Mouse (Mus musculus): ENCODE results near the gene Mrpl18.
A peak's percentile ranks its signal among the peaks of the same experiment; 100 is the strongest.
"Not testable (repeated sequence)": the region's sequence is repeated elsewhere in the genome, so short reads cannot be mapped to it uniquely, and the experiment has no call there.

The Mrpl18 gene

DNA sequence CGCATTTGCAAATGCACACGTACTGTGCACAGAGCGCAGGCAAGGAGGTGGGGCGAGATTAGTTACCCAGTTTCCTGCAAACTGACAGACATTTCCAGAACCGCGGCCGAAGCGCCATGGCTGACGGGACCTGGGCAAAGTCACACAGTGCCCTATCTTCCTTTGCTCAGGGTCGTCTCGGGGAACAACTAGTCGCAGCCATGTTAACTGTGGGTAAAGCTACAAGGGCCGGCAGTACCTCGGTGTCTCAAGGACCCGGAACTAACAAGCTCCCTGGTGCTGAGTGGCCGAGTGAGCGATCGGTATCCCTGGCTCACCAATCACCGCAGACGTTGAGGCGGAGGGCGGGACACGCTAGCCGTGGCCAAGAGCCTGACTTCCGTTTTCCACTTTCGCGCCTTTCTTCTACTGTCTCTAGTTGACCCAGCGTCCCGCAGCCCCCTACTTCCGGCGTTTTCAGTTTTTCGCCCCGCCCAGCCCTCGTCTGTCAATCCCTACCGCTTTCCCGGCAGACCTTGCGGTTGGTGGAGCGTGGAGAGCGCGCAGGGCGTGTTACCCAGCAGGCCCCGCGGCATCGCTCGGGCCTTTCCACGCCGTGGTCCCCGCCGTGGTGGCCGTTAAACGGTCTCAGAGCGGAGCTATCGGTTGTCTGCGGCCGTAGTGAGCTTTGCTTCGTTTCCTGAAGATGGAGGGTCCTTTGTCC is at the start of gene Mrpl18:
Gene Mrpl18 (minus strand): TSS at position 465 of the 703 bp plus-strand sequence.
- DNase-seq (ENCODE audit: low read depth, low spot score): peak; percentile 98

DNA sequence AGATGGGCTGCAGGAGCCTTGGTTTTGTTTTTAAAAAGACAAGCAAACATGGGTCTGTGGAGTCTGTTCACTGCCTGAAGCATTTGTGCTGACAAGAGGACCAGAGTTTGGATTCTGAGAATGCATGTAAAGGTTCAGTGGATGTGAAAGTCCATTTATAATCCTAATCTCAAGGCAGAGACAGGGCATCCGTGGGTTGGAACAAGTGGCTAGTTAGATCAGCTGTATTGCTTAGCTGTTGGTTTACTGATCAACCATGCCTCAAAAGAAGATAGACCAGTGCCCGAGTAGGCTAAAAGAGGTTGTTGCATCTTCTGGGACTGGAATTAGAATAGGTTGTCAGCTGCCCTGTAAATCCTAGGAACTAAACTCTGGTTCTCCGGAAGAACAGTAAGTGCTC is 47.3 kb upstream of the Mrpl18 start:
- no peak for DNase-seq (ENCODE audit: low read depth, low spot score)

DNA sequence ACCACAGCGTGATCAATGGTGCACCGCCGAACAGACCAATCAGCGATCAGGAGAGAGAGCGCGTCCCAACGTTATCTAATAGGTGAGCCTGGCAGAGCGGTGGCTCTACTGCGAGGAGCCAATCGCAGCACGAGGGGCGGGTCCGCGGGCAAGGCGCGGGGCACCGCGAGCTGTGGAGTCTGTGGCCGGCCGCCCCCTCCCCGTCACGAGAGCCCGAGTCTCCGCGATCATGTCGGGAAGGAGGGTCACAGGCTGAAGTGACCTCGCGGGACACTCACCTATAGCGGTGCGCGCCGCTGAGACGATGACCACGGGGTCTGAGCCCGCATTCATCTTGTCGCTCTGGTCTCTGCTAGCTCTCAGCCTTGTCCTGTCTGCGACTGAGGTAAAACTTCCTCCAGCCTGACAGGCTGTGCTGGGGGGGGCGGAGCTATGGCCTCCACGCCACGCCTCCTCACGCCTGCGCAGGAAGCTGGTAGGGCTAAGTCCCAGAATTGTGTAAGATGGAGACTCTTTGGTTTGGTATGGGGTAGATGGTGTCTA is 44.3 kb upstream of the Mrpl18 start, which contains the start of gene Acat2:
Gene Acat2 (minus strand): TSS at position 417 of the 543 bp plus-strand sequence.
- DNase-seq (ENCODE audit: low read depth, low spot score): peak; percentile 88

DNA sequence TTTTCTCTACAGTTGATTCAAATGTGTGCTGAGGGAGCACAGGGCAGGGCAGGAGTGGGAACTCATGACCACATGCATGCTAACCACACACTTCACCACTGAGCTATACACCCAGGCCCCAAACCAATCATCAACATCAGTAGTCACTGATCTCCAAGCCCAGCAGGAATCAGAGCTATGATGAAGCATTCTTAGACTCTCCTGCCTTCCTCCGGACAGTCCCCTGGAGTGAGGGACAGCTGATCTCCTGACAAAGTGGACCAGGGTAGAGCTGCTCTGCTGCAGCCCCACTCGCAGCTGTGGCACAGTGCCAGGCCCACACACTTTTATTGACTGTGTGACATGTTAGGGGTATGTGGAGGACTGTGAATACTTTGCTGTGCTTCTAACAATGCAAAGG is 43.2 kb upstream of the Mrpl18 start:
- DNase-seq (ENCODE audit: low read depth, low spot score): not testable (repeated sequence)

DNA sequence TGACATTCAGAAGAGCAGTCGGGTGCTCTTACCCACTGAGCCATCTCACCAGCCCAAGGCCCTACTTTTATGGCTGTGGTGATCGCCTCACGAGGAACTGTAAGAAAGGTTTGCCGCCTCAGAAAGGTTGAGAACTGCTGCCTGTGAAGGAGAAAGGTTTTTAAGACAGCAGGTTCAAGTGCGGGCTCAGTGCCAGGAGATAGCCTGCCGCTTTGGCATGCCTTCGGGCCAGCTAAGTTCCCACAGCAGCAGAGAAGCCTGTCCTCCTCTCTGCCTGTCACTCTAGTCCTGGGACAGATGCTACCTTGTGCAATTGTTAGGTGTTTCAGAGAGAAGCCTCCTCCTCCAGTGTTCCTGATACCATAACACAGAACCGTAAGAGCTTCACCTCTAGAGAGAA is 40.5 kb upstream of the Mrpl18 start:
- DNase-seq (ENCODE audit: low read depth, low spot score): no peak

DNA sequence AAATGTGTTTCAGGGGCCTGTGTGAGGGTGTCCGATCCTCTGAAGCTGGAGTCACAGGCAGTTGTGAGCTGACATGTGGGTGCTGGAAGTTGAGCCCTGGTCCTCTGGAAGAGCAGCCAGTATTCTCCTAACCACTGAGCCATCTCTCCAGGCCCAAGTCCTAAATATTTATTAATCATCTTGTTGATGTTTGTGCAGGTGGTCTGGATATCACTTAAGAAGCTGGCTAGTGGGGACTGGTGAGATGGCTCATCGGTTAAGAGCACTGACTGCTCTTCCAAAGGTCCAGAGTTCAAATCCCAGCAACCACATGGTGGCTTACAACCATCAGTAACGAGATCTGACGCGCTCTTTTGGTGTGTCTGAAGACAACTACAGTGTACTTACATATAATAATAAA is 33.5 kb upstream of the Mrpl18 start:
- DNase-seq (ENCODE audit: low read depth, low spot score): no peak

DNA sequence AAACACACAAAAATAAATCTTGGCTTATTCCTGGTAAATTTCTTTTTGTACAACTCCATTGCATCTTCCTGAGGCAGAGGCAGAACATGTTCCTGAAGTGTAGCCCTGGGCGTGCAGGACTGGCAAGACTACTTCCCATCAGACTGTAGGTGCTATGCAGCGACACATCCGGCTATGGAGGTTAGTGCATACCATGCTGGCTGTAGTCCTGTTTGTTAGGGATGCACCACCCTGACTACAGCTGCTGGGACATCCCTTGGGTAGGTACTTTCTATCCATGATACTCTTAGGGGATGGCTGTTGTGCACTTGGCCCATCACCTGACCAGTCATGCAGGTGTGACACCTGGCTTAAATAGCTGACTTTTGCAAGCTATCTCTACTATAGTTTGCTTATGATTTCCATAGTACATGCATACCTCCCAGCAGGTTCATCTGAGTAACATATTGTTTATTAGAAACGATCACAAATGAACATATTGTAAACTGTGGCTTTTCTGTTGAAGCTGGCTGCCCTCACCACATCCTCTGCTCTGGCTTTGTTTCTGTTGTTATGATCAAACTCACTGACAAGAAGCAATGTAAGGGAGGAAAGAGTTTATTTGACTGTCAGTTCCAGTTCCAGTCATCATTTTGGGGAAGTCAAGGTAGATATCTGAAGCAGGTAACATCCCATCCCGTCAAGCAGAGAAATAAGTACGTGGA is 26.5 kb upstream of the Mrpl18 start:
- DNase-seq (ENCODE audit: low read depth, low spot score): no peak

DNA sequence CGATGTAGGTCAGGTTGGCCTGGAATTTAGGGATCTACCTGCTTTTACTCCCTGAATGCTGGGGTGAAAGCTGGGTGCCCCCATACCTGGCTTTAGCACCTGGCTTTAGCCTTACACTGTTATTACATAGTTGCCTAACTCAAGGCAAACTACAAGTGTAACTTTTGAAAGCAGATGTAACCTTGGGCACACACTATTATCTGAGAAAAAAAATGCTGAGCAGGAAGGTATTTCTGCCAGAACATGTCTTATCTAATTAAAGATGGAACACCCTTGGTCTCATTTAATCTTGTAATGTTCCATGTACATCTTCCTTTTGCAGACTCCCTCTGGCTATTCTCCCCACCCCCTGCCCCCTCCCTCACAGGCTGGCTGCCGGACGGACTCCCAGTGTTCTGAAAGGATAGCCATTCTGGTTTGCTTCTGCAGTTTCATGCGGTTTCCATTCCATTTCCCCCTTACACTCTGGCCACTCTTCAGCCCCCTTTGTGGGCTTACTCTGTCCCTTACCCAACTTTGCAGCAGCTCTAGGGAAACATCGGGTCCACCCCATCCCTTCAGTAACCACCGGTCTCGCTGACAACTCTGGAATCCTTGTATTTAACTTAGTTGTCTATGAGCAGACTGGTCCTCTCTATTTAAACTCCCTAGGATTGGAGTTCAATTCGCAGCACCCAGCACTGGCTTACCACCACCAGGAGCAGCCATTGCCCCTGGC is 25.6 kb upstream of the Mrpl18 start:
- no peak for DNase-seq (ENCODE audit: low read depth, low spot score)

DNA sequence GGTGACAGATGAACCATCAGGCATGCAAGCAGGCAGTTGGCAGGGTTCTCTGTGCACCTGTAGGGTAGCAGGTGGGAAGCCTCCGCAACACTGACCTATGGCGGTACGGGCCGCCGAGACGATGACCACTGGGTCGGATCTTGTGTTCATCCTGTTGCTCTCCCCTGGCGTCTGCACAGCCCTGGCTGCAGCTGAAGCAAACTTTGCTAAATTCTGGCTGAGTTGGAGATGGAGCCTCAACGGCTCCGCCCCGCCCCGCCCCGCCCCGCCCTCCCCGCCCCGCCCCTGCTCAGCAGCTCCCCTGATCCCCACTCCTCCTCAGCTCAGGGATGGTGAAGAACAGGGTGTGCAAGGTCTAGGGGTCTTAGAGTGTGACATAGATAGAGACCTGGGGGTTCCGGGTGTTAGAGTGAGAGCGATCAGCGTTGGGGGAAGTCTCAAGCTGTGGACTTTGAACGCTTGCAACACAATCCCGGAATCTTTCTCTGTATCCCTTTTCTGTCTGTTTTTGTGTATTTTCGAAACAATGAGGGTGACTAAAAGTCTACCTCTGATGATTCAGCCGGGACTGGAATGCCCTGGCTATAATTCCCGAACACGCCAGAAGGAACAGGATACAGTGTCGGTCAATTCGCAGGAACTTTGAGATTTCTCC is 24.1 kb upstream of the Mrpl18 start, which contains the start of gene Acat3:
Gene Acat3 (minus strand): TSS at position 450 of the 655 bp plus-strand sequence.
- no peak for DNase-seq (ENCODE audit: low read depth, low spot score)

DNA sequence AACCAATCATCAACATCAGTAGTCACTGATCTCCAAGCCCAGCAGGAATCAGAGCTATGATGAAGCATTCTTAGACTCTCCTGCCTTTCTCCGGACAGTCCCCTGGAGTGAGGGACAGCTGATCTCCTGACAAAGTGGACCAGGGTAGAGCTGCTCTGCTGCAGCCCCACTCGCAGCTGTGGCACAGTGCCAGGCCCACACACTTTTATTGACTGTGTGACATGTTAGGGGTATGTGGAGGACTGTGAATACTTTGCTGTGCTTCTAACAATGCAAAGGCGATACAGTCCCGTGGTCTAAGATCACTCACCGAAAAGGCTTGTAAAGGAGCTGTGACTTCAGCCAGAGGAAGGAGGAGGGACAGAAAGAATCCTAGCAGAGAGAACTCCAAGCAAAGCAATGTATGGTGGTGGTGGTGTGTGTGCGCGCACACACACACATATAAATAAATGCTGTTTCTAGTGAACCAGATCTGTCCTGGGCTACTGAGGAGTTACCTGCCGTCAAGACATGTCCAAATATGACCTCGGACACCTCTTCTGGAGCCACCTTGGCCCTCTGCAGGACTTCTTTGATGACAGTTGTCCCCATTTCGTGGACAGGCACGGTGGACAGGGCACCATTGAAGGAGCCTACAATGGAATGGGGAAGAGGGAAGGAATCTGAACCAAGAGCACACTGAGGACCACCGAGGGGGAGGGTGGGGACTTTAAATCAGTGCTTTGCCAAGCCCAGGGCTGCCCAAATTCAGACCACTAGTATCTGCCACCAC is 23.4 kb upstream of the Mrpl18 start:
- not testable (repeated sequence) for DNase-seq (ENCODE audit: low read depth, low spot score)

DNA sequence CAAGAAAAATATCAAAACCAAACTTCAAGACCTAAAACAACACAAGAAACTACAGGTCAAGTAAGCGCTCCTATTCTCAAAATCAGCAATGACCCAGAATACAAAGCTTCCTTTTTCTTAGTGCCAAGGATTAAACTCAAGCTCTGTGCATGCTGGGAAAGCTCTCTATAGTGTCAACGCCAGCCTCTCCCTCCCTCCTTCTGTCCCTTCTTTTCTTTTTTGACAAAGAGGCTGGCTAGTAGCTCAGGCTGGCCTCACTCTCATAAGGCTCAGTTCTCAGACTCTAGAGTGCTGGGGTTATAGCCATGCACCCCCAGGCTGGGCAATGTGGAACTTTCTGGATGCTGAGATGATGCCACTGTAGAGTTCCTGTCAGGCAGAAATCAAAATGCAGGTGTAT is 21.9 kb upstream of the Mrpl18 start:
- DNase-seq (ENCODE audit: low read depth, low spot score): no peak

DNA sequence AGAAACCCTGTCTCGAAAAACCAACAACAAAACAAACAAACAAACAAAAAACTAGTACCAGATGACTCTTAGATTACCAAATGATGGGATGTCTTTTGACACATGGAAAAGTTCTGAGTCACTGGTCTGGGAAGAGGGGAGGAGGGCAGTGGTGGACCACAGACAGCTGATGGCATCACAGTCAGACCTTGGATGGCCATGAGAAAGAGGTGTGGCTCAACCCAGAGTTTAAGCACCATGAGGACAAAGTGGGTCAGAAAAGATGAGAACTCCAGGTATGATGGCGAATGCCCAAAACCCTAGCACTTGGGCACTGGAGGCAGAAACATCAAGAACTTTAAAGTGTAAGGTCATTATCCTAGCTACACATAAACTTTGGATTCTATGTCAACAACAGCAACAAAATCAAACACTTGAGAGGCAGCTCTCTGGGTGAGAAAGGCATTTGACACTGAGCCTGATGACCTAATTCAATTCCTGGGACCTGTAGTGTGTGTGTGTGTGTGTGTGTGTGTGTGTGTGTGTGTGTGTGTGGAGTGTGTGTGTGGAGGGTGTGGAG is 21.3 kb upstream of the Mrpl18 start:
- DNase-seq (ENCODE audit: low read depth, low spot score): no peak

DNA sequence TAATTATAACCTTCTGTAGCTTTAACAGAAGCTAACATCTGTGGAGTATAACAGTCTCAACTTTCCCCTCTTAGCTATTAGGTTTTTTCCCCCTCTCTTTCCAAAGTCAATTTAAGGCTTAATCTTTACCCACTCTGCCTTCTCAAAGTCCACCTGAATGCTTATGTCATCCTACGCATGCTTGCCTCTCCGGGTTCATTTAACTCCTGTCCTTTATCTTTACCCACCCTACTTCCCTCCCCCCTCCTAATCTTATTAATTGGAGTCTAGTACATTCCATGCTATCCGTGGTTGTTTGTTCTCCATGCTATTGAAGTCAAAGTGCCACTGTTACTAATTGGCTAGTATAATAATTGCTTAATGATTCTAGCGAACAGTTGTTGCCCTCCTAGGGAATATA is 19.6 kb upstream of the Mrpl18 start:
- DNase-seq (ENCODE audit: low read depth, low spot score): no peak

DNA sequence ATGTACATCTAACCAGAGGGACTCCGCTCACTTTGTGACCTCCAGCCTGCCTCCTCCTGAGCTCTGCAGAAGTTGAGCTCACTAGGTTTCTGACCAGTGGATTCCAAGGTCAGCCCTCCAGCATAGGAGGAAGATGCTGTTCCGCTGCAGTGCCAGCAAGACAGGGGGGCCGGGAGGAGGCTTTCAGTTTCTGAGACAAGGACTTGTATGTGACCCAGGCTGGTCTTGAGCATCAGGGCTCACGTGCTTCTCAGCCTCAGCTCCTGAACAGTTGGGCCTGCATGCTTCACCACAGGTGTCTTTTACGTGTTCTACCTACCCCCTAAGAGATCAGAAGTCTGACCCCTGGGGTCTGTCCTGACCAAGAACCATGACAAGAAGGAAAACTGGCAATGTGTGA is 15.4 kb upstream of the Mrpl18 start:
- not testable (repeated sequence) for DNase-seq (ENCODE audit: low read depth, low spot score)

DNA sequence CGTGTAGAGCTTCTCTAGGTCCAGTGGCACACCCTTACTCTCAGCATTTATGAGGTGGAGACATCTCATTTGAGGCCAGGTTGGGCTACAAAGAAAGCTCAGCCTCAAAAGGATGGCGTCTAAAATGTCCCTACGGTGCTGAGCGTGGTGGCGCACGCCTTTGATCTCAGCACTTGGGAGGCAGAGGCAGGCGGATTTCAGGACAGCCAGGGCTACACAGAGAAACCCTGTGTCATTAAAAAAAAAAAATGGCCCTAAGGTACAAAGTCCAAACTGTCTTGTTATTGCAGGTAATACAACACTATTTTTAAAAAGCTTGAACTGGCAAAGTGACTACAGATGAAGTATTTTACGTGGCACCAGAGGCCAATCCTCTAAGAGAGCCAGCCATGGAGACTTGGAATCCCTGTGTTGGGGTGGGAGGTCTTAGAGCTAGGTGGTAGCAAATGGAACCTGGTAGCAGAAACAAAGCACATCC is 9.6 kb upstream of the Mrpl18 start:
- DNase-seq (ENCODE audit: low read depth, low spot score): no peak

DNA sequence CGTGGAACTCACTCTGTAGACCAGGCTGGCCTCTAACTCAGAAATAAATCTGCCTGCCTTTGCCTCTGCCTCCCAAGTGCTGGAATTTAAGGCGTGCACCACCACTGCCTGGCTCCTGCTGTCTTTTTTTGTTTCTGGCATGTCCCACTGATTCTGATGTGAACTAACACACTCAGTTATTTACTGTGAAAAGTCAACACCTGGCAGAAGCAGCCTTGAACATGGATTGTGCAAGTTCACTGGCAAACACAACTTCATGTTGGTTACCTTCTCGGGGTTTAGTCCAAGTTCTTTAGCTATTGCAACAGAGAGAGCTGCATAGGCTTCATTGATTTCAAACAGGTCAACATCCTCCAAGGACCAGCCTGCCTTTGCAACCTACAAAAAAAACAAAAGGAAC is 8.9 kb upstream of the Mrpl18 start:
- DNase-seq (ENCODE audit: low read depth, low spot score): no peak

DNA sequence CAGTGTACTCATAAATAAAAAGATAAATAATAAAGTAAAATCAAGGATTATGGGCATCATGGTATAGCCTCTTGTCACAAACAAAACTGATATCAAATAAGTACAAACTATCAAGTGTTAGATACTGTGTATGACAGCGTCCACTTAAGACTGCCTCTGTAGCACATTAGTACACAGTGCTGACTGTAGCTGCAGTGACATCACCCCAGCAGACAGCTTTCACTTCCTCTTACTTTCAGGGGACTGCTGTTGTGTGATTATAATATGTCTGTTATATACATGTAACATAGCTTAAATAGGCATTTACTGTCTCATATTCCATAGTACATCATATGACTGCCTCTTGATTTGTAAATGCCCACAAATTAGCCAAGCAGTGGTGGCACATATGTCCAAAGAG is 4.9 kb upstream of the Mrpl18 start:
- no peak for DNase-seq (ENCODE audit: low read depth, low spot score)

DNA sequence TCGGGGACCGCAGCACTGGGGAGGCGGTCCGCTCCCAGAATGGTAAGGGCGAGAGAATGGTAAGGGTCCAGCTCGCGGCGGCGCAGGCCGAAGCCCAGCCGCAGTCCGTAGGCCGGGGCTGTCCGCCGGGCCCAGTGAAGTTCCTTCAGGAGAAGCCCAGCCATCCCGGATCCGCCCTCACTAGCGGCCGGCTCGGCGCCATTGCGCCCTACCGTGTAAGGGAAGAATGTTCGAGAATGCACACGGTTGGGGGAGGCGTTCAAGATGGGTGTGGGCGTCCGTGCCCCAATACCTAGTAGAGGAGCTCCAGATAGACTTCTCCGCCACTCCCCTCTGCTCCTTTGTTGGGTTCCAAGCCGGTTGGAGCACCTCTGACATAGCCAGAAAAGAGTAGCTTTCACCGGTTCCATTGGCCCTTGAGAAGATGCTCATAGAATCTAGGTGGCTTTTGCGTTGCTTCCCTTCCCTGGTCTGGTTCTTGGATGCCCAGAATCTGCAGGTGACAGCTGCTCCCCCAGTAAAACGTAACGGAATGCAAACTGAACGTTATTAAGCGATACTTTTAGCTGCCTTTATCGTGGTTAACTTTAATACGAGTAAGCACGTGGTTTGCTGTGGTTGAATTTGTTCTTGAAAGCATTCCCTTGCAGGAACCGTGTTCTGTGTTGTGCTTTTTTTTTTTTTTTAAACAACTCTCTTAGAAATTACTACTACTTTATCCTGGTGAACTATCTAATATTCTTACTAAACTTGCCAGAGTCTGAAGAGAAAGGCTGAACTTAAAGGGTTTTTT is 639 bp upstream of the Mrpl18 start:
- peak; percentile 65 for DNase-seq (ENCODE audit: low read depth, low spot score)

DNA sequence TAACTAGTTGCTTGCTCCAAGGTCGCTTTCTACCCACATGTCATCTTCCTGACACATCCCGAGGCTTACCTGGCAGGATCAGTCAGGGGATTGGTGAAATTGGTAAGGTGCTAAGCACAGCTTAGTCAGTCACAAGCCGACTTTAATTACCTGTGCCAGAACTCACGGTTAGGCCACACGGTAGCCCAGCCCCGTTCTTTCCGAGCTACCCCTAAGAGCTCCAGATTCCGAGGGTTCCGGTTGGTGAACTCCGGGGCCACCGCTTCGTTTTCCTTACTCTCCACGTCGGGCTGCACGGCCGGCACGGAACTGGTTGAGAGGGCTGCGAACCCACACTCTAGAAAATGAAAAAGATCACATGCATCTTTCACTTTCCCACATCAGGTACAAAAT is 661 bp downstream of the Mrpl18 start, which contains the start of gene Tcp1:
Gene Tcp1 (plus strand): TSS at position 214 of the 393 bp plus-strand sequence.
- DNase-seq (ENCODE audit: low read depth, low spot score): no peak

DNA sequence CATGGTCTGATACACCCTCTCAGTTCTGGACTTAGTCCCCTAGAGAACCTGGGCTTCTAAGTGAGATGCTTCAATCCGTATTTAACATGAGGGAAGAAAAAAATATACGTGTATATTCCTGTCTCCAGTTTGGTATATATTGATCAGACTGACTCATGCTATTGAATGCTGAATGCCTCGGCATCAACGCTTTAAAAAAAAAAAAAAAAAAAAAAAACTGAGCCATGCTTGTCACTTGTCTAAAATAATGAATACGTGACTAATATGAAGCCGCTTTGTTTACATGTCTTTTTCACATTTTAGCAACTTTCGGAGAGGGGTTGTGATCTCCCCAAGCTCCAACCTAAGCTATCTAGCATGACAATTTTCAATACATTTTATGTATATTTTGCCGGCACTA is 5.8 kb downstream of the Mrpl18 start:
- no peak for DNase-seq (ENCODE audit: low read depth, low spot score)

All from c-Kit-negative CD71-positive TER-119-positive erythroid progenitor cells, embryonic 14.5 days (primary cell).